Mouse (Mus musculus) megakaryocyte, embryonic 14.5 days (primary cell): Measurements from ENCODE around the gene Kdelc2. TPM values are rescaled to one million over a fixed set of nuclear protein-coding genes. Genes with fewer than 3 reads are reported as not detected.
A peak's percentile ranks its signal among the peaks of the same experiment; 100 is the strongest.

Source experiments
- H3K27me3 ChIP-seq: replicated peaks from 2 replicates; pipeline ENCODE3; 2012; ENCODE audit warnings: inconsistent platforms
- H3K36me3 ChIP-seq: replicated peaks from 2 replicates; pipeline ENCODE3; 2012; ENCODE audit warnings: low read length, inconsistent platforms, mixed read lengths
- H3K4me1 ChIP-seq: 2 replicates; pipeline ENCODE4 v1.6.1; 2012; ENCODE audit warnings: inconsistent platforms
- H3K4me3 ChIP-seq: replicated peaks from 2 replicates; pipeline ENCODE3; 2012; ENCODE audit warnings: moderate library complexity, mild to moderate bottlenecking, inconsistent platforms
- H3K9me3 ChIP-seq: 2 replicates; pipeline ENCODE4 v1.6.1; 2012; ENCODE audit warnings: inconsistent platforms
- FLI1 ChIP-seq: IDR thresholded peaks from 2 replicates; pipeline ENCODE4 v1.6.1; 2012; ENCODE audit warnings: low read length, inconsistent platforms, mixed read lengths
- GATA1 ChIP-seq: IDR thresholded peaks from 3 replicates; pipeline ENCODE4 v1.6.1; 2012; ENCODE audit warnings: mixed read lengths, low read length, inconsistent platforms, borderline replicate concordance
- polyA plus RNA-seq: library from polyadenylated mRNA; stranded (reverse); fragments of >175 nt; gene quantifications from 2 replicates; pipeline ENCODE4 v1.2.3, GENCODE M21; 2012; ENCODE audit warnings: low replicate concordance; ENCODE audit not compliant: insufficient read depth

The Kdelc2 gene
- 0.48 TPM in 1 of 2 replicates, not detected in the other for polyA plus RNA-seq

DNA sequence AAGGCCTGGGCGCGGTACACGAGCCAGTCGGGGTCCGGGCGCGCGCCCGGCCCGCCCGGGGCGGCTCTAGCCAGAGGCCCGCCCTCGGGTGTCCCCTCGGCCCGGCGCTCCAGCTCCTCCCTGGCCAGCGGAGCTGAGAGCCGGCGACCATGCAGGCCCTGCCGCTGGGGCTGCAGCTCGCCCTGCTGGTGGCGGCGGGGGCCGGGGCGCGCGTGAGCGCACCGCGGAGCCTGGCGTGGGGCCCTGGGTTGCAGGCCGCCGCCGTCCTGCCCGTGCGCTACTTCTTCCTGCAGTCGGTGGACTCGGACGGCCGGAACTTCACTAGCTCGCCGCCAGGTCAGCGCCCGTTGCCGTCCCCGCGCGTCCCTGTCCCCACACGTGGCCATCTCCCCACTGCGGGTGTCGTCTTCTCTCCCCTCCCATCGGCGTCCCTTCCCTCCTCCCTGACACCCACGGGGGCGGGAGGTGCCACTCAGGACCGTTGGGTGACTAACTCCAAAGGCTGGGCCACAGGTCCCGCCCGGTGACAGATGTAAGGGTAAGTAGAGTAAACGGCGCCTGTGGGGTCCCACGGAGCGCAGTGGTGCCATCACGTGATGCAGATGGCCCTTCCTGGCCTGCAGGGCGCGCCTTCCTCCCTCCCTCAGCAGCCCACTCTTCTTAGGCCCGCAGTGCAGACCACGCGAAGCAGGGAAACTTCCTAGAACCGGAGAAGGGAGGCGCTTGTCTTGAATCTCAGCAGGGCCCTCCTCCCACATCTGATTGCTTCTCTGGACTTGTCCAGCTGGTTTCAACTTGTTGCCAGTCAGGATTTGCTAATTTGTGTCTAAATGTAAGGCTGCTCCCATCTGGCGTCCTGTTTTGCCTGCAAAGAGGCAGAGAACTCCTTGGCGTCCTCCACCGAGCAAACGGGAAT is at the start of gene Kdelc2:
Kdelc2 (plus strand) TSS at position 75 of the 916 bp plus-strand sequence.
- Histone ChIP-seq H3K4me1 (peaks cover 61% of the 10 kb centered on the region), H3K9me3 (no peaks in the 10 kb centered on the region), H3K4me3 (peak within 1 kb of the TSS; percentile 99), H3K27me3 (no peaks in the 10 kb centered on the region), H3K36me3 (peaks cover 10% of the 10 kb centered on the region)
- TF ChIP-seq FLI1 (no peak), GATA1 (no peak)

DNA sequence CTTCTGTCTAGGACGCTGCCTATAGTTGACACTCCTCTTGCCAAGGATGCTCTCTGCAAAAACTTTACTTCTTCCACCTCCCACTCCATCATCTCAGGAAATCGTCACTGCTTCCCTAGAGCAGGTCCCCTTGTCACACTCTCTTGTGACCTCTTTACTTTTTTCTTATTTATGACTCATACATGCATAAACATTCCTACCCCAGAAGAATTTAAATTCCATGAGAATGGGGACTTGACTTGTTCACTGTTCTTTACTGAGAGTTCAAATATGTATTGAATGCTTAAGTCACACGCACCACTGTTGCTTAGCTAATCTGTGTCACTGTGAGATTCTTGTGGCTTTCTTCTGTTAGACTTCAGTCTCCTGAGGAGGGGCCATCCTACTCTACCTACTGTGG is 48.7 kb upstream of the Kdelc2 start:
- TF ChIP-seq GATA1 (no peak), FLI1 (no peak)
- H3K4me3 ChIP-seq: no peak overlapping the region

DNA sequence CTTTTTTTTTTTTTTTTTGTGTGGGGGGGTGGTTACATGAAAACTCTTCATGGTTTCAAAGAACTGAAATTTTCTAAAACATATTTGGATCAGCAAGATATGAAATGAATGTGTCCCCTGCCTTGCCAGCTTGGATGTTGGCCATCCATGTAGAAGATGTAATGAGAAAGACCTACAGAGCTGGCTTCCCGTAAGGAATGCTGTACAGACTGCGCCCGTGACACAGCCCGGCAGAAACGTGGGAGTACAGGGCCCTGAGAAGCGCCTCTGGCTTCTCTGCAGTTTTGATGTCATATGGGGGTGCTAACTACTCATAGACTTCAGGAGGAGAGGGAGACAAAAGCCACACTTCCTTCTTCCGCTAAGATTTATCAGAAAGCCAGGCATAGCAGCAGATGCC is 44.2 kb upstream of the Kdelc2 start:
- Histone ChIP-seq H3K4me3 (no peak overlapping the region), H3K27me3 (peaks cover 32% of the 10 kb centered on the region), H3K4me1 (peaks cover 28% of the 10 kb centered on the region), H3K9me3 (no peaks in the 10 kb centered on the region), H3K36me3 (no peaks in the 10 kb centered on the region)
- TF ChIP-seq FLI1 (no peak), GATA1 (no peak)

More for the DNA sequence above, 48.7 kb upstream of the Kdelc2 start:
- Histone ChIP-seq H3K4me1 (peaks cover 19% of the 10 kb centered on the region), H3K9me3 (peaks cover 14% of the 10 kb centered on the region), H3K36me3 (no peaks in the 10 kb centered on the region), H3K27me3 (peaks cover 16% of the 10 kb centered on the region)

DNA sequence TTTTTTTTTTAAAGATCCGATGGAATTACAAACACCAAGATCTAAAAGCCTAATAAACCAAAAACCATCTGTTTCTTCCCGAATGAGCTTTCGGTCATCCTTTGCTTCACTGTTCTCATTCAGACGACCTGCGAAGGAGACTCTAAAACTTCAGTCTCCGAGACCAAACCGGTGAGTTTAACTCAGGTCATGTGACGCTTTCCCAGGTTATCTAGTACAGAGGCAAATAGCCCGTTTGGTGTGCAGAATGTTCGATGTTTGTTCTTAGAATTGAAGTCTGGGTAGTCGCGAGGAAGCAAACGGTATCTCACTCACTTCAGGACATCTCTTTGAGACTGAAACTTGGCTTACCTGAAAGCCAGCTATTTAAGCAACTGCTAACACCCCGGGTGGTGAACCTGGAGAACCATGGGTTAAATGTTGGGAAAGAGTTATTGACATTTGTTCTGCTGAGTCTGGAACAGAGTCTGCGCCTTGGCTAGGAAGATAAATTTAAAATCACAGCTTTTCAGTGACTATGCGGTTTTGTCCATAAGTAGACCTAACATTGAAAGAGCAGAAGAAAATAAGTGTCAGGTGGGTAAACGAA is 43.4 kb upstream of the Kdelc2 start:
- H3K36me3 ChIP-seq: no peaks in the 10 kb centered on the region
- no peaks in the 10 kb centered on the region for H3K9me3 ChIP-seq
- TF ChIP-seq GATA1: no peak
- no peak for TF ChIP-seq FLI1
- H3K4me3 ChIP-seq: peak overlapping the region; percentile 88
- peaks cover 37% of the 10 kb centered on the region for H3K4me1 ChIP-seq
- peaks cover 36% of the 10 kb centered on the region for H3K27me3 ChIP-seq

DNA sequence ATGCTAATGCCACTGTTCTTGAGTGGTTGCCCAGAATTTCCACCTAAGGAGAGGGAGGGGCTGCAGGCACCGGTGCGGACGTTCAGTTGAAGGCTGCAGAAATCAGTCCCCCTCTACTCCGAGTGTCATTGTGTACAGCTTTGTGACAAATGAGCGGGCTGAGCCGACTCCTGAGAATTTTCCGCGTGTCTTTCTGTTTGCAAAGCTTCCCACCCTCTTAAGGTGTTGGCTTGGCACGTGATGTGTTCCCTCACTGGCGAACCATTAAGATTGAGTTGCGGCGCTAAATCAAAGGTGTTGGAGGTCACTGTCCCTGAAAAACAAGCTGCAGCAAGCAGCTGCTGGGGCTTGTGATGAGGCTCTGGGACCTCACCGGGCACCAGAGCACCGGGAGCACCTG is 42.9 kb upstream of the Kdelc2 start:
- H3K4me3 ChIP-seq: peak overlapping the region; percentile 88
- no peak for TF ChIP-seq FLI1
- TF ChIP-seq GATA1: no peak
- peaks cover 36% of the 10 kb centered on the region for H3K27me3 ChIP-seq

DNA sequence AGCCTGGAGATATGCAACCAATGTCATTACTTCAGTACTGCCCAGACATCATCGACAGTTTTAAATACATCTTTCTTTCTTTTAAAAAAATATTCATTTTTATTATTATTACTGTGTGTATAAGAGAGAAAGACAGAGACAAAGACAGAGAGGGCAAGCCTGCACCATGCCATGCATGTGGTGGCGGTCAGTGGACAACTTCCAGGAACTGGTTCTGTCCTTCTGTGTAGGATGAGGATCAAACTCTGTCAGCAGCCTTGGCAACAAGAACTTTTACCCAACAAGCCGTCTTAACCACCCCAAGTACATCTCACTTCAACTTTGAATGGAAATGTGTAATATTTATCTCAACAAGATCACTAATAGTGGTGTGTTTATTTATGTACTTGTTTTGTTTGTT is 41.8 kb upstream of the Kdelc2 start:
- TF ChIP-seq GATA1 (no peak), FLI1 (no peak)
- Histone ChIP-seq H3K4me3 (no peak overlapping the region), H3K4me1 (peaks cover 29% of the 10 kb centered on the region), H3K9me3 (no peaks in the 10 kb centered on the region), H3K36me3 (no peaks in the 10 kb centered on the region), H3K27me3 (peaks cover 37% of the 10 kb centered on the region)

More for the DNA sequence above, 42.9 kb upstream of the Kdelc2 start:
- Histone ChIP-seq H3K36me3 (no peaks in the 10 kb centered on the region), H3K9me3 (no peaks in the 10 kb centered on the region), H3K4me1 (peaks cover 37% of the 10 kb centered on the region)

DNA sequence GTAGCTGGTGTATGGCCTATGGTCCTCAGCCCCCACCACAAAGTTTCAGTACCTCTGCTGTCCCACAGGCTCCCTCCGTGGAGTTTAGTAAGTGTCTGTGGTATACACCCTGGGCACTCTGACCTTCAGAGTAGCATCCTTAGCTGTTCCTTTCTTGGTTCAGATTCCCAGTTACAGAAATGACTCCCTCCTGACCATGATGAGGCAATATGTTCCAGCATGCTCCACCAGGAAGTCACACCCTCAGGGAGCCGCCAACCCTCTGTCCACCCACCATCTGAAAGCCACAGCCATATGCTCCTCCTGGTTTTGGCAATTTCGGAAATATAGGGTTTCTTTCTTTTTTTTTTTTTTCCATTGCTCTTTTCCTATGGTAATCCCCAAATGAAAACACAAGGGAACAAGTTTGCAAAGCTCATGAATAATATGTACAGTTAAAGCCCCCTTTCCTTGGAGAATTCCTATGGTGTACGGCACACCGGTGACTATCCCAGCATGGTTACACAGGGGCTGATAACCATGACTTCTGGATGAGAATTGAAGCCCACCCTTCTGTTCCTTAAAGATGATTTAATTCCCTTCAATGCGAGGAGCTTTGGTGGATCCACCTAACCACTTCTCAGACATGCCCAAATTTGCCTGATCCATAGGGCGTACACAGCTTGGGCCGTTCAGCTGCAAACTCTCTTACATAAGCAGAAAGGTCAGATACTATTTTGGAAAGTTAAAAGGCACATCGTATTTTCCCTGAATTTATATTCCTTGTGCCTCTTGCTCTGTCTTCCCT is 39.0 kb upstream of the Kdelc2 start:
- no peak for TF ChIP-seq FLI1
- no peak for TF ChIP-seq GATA1
- Histone ChIP-seq H3K4me1 (peaks cover 34% of the 10 kb centered on the region), H3K36me3 (no peaks in the 10 kb centered on the region), H3K4me3 (no peak overlapping the region), H3K9me3 (peaks cover 2% of the 10 kb centered on the region; the same call in 1 of the 2 replicates), H3K27me3 (peaks cover 36% of the 10 kb centered on the region)

DNA sequence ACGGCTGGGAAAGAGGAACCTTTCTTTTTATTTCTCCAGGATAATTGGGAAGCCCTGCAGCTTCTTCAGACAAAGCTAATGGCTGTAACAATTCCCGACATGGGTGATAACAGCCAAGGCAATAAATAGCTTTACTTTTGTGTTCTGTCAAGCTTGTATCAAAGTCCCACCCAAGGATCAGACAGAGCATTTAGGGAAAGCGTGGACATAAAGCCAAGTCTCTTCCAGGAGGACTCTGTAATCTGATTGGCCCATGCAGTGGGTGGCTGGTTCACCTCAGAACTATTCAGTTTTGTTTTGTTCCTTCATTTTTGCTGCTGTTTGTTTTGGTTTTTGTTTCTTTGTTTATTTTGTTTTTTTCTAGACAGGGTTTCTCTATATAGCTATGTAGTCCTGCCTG is 38.1 kb upstream of the Kdelc2 start:
- Histone ChIP-seq H3K4me3 (no peak overlapping the region), H3K27me3 (peaks cover 31% of the 10 kb centered on the region), H3K9me3 (peaks cover 9% of the 10 kb centered on the region), H3K36me3 (no peaks in the 10 kb centered on the region), H3K4me1 (peaks cover 29% of the 10 kb centered on the region)
- TF ChIP-seq FLI1 (no peak), GATA1 (no peak)

DNA sequence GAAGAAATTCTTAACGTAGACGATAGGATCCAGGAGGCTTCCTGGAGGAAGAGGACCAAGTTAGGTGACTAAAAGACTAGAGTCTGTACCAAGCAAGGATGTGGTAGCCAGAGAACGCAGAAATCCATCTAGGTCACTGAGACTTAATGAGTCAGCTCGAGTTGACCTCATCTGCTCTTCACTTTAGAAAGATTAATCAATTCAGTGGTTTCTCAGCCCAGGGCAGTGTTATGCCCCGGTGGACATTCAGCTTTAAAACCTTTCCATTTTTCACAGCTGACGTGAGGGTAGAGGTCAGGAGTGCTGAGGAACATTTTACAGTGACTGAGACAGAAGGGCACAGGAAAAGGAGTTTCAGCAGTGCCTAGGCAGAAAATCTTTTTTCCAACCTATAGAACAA is 37.4 kb upstream of the Kdelc2 start:
- peaks cover 25% of the 10 kb centered on the region for H3K27me3 ChIP-seq
- H3K4me1 ChIP-seq: peaks cover 23% of the 10 kb centered on the region
- no peak for TF ChIP-seq GATA1
- TF ChIP-seq FLI1: no peak

DNA sequence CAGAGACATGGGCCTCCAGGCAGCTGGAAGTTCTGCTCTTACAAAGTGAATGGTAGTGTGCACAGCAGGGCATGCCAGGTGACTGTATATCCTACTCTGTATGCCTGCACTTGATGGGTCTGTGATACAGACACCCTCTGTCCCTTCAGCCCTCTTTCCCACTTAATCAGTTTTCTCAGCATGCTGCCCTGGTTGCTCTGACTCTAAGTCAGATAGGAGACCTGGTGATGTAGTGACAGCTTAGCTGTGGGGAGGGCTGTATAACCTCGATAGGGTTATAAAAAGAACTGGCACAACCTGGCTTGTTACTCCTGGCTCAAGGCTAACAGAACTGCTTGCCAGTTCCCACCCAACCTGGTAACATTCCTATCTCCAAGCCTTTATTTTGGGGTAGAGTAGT is 34.6 kb upstream of the Kdelc2 start:
- peaks cover 20% of the 10 kb centered on the region for H3K27me3 ChIP-seq
- no peak for TF ChIP-seq FLI1
- TF ChIP-seq GATA1: no peak
- H3K36me3 ChIP-seq: no peaks in the 10 kb centered on the region
- peaks cover 17% of the 10 kb centered on the region for H3K4me1 ChIP-seq
- H3K9me3 ChIP-seq: peaks cover 11% of the 10 kb centered on the region
- H3K4me3 ChIP-seq: no peak overlapping the region

More for the DNA sequence above, 37.4 kb upstream of the Kdelc2 start:
- H3K36me3 ChIP-seq: no peaks in the 10 kb centered on the region
- H3K4me3 ChIP-seq: no peak overlapping the region
- peaks cover 11% of the 10 kb centered on the region for H3K9me3 ChIP-seq
